Mouse (Mus musculus) c-Kit-positive CD71-positive TER-119-positive erythroid progenitor cells, embryonic 14.5 days (primary cell): ENCODE data around the gene Ube2o.
A peak's percentile ranks its signal among the peaks of the same experiment; 100 is the strongest.

Experiments used
- DNase-seq: peaks from one replicate; pipeline ENCODE4 v3.0.0-alpha.2; 2013; ENCODE audit warnings: low spot score

Ube2o gene

DNA sequence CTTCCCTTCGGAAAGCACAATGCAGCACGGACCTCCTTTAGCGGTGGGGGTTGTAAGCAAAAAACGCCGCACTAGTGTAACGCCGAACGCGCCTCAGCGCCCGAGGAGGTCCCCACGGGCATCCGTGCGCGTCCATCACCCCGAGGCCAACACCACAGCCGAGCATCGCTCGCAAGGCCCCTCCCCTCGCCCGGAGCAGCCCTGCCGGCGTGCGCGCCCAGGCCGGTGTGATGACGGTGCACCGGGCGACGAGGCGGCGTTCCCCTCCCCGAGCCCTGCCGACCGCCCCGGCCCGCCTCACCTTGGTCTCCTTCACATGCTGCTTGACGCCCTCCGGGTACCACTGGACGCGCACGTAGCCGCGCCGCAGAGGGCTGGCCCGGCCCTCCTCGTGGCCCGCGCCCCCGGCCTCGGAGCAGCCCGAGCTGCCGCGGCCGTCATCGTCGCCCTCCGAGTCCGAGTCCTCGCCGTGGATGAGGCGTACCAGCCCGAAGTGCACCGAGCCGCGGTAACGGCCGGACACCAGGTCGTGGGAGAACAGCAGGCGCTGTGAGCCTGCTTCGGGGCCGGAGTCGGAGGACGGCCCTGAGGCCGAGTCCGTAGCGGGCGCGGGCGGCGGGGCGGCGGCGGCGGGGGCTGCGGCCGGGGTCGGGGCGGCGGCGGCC is 404 bp downstream of the Ube2o start:
- DNase-seq: peak; percentile 44

DNA sequence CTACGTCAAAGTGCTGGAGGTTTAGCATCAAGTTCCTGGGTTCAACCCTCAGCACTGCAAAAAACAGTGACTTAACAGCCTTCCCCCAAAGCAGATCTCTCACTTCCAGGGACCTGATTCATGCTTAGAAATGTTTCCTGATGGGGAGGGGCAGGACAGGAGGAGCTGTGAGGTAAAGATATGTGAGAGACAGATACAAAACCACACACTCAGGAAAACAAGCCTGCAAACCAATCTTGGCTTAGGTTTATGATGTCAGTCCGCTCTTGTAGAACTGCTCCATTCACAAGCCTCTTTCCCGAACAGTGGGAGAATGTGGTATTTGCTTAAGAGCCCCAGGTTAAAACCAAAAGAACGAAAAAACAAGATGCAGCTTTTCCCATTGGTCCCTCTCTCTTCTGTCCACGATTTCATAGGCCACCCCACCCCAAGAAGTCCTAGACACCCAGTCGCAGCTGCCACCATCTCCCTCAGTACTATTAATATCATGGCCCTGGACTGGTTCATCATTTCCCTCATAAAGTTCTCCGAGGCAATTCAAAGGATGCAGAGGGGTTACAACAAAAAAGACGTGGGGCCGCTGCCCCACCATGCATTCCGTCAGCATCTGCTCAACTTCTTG is 1.1 kb downstream of the Ube2o start:
- peak; percentile 74 for DNase-seq

DNA sequence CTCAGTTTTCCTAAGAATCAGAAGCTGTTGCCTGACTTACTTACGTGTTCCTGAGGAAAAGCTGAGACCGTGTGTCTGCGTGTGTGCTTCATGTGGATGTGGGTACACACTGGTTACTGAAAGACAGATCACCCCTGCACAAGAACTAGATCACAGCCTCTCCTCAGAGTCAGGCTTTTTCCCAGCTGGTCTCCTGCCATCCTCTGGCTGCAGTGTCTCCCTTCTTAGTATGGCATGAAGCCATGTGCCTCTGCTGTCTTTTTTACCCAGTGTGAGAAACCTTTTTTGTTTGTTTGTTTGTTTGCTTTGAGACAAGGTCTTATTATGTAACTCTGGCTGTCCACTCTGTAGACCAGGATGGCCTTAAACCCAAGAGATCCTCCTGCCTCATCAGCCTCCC is 2.0 kb downstream of the Ube2o start:
- no peak for DNase-seq

DNA sequence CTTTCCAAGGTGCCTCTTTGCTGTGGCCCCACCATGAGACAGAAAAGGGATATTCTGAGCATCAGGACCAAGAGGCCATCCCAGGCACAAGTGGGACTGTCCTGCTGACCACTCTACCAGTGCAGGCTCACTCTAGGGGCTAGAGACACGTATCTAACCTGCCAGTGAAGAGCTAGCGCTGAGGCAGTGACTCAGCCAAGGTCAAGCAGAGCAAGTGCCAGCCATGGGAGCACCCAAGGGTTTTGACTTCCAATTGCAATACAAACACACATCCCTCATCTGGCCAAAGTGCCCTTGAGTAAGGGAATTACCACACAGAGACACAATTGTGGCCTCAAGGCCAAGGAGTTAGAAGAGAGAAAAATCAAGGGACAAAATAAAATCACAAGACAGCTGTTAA is 5.9 kb downstream of the Ube2o start:
- no peak for DNase-seq

DNA sequence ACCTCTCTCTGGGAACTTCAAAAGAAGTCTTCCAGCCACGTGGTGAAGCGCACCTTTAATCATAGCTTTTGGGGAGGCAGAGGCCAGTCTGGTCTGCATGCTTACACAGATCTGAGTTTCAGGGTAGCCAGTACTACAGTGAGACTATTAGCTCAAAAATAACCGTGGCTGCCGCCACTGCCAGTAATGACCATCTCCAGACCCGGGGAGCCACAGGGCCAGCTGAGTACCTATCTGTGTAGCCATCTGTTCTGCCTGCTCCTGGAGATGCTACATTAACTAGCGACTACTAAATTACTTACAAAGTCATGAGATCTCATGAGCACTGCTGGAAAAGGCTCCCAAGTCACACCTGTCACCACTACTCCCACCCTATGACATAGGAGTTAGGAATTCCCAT is 6.3 kb downstream of the Ube2o start:
- no peak for DNase-seq

DNA sequence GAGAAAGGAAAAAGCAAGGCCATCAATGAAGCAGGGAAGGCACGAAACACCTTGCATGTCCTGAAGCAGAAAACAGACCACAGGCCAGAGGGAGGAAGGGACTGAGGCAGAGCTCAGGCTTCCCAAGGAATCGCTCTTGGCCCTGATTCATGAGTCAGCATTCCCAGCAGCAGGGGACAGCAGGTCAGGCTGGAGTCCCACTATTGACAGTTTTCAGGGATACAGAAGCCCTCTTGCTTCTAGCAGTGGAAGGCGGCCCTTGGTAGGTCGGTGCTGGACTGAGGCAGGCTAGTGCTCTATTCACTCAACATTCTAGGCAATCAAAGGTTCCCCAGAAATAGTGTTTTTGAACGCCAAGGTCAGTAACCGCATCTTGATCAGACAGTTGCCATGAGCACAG is 6.8 kb downstream of the Ube2o start:
- DNase-seq: no peak

DNA sequence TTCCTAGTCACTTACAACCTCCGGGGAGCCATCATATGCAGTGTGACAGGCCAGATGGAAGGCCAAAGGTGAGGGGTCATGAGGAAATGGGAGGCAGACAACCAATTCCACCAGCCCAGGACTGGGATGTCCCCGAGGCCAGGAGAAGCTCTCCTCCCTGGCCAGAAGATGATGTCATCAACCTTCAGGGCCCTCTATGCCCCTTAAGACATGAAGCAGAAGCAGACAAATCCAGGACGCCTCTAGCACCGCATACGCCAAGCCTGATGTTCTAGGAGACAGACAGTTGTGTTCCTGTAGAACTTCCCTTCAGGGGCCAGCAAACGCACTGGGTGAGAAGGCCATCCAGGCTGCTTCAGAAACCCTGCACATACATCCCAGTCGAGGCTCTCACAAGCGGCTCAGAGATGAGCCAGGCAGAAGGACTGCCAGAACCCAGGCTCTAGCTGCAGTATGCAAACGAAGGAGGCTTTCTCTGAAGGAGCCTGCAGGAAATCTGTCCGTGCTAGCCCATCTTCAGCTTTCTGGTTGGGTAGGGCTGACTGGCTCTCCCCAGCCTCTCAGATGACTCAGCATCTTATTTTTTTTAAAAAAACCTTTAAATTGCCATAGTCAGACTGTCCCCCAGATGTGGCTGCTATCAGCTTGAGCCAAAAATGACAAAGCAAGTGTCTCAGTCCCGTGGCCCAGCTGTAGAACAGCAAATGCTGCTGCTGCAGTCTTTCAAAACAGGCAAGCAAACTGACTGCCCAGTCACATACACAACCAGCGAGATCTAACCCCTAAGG is 8.3 kb downstream of the Ube2o start:
- DNase-seq: peak; percentile 82

DNA sequence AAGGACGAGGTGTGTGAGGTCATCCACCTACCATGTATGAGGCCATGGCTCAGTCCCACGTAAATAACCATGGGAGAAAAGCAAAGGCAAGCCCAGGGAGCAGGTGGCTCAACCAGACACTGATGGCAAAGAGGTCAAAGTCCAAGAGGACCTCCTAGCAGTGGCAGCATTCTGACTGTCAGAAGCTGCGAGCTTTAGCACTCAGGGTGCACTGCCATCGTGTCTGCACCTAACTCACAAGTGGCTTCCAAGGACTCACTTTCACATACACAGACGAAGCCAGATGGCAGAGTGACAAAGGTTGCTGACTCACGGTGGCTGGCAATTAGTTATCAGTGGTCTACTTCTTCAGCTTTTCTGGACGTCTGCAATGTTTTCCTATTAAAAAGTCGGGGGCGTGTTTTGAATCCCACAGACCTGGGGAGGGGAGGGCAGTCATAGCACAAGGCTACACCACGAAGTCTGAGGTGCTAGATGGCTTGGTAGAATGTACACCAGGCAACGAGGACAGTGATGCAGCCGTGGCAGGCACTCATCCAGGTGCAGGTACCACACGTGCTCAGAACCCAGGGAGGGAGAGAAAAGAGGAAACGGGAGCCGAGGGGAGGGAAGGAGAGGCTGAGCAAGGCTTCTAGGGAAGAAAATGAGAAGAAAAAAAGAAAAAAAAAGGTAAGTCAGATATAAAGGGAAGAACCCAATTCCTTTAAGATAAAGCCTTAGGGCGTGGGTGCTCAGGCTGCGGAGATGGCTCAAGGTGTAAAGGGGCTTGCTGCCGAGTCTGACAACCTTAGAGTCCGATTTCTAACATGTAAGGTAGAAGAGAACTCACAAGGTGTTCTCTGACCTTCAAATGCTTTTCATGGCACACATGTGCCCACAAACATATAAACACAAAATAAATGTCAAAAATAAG is 9.2 kb downstream of the Ube2o start:
- DNase-seq: peak; percentile 84

DNA sequence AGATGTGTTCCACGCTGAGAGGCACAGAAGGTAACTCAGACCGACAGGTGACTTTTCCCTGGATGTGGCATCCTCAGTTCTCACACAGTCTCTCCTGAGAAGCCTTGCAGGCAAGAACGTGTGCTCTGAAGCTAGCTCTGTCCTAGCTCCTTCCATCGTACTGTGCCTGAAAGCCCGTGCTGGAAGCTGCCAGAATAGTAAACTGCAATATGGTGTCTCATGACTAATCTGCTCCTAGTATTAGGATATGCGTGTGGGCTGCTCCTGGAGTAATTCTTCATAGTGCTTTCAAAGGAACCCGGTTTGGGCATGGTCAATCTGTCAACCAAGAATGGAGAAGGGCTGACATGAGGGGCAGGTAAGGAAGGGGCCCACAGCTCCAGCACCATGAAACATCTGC is 10.4 kb downstream of the Ube2o start:
- no peak for DNase-seq

DNA sequence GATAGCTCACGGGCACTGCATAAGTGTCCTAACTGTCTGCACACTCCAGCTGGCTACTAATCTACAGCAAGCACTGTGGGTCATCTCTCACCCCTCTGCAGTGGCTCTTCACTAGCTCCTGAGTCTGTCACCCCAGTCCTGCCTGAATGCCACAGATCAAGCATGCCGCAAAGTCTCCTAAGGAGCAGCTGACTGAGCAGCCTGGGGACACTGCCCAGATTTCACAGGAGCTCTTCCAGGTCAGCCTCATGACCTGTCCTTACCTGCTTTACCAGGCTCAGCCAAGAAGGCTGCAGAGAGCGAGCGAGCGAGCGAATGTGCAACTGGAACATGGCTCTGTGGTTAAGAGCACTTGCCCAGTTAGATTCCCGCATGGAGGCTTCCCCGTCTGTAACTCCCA is 13.7 kb downstream of the Ube2o start:
- DNase-seq: no peak

DNA sequence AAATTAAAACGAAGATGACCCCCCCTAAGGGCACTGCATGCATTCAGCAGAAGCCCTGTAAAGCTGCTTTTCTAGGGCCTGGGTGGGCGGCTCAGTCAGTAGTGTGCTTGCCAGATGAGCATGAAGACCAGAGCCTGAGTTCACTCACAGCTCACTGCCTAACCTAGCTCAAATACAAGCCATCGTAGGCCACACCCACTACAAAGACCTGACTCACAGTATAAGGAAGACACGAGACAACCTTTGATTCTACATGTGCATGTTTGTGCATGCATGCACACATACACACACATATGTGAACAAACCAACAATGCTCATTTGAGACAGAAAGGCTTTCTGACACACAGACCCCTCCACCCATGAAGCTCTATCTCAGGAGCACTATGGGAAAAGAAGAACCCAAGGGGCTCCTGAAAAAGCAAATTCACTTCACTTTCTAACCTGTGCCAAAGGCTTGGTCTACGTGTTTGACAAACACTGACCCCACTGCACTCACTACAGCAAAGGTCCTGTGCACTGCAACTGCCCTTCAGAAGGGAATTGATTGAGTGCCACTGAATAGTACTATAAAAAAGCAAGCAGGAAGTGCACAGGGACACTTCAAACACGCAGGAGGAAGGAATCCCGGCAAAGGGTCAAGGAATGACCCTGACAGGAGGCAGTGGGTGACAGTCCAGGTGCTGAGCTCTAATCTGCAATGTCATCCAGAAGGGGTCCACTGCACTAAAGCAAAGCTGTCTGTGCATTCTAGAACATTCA is 15.8 kb downstream of the Ube2o start:
- no peak for DNase-seq

DNA sequence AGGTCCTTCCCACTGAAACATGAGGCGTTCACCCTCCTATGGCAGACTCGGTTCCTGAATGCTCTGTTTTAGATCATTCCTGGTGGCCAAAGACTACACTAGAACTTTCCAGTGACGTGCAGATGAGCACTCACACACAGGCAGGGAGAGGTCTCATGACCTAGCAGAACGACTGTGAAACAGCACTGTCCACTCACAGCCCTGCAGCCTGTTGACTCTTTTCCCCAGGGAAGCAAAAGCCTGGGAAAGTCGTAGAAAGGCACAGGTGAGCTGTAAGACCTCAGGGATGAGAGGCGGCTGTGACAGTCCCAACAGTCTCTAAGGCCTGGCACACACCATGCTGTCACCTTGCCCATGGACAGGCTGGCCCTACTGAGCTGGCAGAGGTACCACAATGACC is 24.9 kb downstream of the Ube2o start:
- DNase-seq: no peak

DNA sequence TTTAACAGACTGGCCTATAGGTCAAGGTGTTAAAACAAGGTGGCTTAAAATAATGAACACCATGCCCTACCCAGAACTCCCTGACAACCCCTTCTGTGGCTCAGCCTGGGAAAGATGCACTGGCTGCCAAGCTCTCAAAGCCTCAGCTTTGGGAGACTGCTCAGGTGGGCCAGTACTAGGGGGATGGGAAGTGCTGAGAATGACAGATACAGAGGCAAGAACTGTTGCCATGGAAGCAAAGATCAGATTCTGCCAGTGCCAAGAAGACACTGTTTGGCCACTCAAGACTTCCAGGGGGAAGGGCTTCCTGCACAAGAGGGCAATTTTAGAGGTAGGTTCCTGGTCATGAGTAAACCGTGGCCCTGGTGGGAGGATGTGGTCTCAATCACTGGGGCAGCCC is 25.7 kb downstream of the Ube2o start:
- no peak for DNase-seq

DNA sequence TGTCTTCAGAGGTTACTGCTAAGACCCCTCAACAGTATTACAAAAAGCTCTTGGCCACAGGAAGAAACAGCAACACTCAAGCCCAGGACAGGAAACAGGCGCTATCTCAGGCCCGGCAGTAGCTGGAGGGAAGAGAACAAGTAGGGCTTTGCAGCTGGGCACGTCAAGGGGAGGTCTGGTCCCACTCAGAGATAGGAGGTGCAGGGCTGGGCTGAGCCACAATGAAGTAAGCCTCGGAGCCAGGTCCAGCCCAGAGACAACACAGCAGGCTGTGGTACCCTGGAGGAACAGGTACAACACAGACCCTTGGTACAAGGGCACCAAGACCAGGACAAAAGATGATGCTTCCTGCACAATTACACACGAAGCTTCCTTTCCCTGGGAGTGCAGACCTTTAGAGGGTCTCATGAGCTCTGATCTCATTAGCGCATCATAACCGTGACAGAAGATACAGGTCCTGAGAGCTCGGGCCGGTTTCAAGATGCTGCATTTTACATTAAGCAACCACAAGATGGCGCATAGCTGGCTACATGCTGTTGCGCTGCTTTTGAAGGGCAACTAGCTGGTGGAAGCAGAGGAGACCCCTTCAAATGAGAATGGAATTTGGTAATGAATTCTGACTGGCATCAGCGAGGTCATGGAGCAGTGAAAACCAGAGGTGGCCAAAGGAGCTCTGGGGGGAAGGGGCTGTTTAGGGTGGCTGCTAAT is 26.9 kb downstream of the Ube2o start:
- DNase-seq: peak; percentile 53

DNA sequence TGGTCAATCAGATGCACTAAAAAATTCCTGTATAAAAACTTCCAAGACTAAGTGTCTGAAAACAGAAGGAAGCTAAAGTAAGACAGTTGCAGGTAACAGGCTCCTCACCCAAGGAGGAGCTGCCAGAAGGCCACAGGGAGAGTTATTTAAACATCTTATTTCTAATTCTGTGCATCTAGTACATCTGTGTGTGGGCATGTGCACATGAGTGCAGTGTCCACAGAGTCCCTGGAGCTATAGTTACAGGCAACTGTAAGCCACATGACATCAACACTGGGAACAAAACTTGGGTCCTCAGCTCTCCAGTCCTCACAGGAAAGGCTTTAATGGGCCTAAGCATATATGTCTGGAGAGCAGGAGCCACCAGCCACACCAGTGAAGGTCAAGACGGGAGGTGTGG is 29.1 kb downstream of the Ube2o start:
- DNase-seq: no peak

DNA sequence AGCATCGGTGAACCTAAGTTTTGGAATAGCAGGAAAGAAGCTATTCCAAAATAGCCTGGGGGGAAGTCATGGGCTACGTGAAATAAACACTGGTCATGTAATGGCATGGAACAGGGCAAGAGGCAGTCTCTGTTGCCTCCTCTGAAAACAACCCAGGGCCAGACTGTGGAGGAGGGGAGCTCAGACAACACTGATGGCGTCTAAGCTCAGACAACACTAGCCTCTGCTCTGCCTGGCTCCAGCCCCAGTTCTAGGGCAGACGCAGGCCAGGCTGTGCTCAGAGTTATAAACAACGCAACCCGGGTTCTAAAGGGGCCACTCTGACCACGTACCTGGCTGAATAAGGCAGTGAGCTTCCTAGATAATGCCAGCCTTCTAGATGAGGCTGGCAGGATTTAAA is 30.5 kb downstream of the Ube2o start:
- no peak for DNase-seq

DNA sequence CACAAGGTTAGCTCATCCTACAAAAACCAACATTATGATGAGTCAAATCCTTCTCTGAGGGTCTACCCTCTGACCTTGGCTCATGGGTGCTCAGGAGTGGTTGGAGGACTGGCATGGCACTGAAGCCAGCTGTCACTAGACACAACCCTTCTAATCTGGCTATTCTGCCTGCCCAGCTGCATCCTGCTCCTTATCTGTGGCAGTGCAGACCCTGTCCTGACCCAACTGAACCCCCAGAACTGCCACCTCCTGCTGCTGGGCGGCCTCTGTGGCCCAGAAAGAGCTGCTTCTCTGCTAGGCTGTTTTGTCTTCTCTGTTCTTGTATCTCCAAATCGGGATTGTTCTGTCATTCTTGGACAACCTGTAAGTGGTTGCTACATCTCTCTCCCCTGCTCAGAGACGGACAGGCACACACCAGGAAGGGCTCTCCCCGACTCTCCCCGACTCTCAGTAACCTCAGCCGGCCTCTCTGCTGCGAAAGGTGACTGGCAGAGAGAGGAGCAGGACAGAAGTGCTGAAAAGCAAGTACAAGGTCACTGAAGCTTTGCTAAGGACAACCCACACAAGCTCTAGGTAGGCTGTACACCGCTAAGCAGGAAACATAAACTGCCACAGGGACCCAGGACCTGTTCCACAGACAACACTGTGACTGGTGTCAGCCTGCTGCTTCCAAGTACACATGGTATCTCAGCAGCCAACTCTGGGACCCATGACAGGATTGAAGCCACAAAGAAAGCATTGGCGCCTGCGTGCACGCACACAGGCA is 31.8 kb downstream of the Ube2o start:
- DNase-seq: peak; percentile 73

DNA sequence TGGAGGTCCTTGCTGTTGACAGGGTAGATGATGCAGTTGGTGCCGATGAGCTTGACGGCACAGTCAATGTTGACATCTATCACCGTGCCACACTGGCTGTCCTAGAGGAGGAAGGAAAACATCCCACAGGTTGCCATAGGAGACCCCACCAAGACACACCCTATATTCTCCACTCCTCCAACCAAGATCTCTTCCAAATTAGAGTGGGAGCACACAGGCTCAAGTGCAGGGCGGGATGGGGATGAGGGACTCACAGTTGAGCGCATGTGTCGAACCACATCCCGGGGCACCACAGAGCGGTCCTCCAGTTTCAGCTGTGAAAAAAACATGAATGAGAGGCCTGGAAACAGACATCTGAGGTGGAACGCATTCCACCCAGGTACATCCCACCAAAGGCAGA is 32.5 kb downstream of the Ube2o start:
- DNase-seq: no peak

DNA sequence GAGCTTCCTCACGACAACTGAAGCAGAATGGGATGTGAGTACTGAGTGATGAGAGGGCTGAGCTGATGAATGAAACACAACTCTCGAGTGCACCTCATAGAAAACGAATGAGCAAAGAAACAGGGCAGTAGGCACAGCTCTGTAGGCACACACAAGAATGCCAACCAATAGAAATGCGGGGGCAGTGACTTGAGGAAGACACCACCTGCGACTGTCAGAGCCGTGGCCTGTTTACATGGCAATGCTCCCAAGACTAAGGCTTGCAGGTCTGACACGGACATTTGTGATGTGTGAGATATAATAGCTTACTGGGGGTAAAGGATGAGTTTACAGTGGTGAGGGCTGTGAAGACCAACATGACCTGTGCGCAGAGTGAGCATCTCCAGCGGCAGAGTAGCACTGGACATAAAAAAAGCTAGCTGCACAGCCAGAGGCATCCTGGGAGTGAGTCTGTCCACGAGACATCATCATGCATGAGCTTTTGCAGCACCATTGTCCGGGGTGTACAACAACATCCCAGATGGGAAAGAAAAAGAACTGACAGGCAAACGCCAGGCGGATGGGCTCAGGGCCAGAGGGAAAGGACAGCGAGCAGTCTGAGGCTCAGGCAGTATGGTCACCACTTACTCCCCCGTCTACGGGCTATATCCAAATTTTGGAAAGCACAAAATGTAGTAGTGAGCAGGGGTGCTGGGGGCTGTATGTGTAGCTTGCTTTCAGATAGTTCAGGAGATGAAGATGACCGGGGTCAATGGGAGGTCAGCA is 33.8 kb downstream of the Ube2o start:
- DNase-seq: no peak
